Mouse (Mus musculus): Measurements from ENCODE around the gene Rbms1.

Rbms1 gene

GRCm38 (mm10) chr2:60962671-60963421 lies at the start of gene Rbms1:
Gene Rbms1 (minus strand): TSS chr2:60963192.
- DNase-seq: peak; percentile 21

DNA sequence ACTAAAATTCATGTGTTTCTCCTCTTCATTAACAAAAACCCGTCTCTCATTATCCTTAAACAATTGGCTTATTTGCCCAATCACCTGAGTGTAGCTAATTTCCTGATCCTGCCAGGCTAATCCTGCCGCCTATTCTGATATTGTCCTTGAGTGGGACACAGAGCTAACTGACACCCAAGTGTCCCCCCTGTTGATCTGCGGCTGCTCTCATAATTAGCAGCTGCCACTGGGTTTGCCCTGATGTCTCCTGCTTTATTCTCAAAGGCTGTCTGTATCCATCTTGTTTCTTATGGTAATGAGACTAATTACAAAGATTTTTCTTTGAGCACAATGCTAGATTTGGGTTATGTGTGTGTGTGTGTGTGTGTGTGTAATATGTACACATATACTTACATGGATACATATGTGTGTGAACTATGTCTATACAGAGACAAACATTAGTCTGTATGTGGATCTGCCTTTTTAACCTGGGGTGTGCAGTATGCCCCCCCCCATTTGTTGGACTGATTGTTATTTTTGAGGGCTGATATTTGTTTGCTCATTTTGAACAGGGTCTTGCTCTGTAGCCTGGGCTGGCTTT lies 49.3 kb upstream of the Rbms1 start:
- no peak for DNase-seq

DNA sequence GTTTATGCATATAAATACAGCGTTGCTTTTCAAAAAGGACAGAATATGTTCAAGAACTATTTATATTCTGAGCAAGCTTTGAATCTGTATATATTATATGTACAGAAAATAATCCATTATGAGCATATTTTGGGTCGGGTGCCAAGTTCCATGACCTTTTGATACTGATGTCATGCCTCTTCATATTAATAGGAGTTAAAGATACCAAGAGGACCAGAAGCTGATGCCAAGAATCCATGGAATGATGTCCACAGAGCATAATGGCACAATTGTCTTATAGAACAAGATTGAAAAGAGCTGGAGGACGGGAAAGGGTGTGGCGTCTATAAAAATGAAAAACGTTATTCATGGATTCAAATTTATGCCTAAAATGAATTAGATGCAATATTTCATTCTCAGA lies 23.3 kb upstream of the Rbms1 start:
- no peak for DNase-seq

DNA sequence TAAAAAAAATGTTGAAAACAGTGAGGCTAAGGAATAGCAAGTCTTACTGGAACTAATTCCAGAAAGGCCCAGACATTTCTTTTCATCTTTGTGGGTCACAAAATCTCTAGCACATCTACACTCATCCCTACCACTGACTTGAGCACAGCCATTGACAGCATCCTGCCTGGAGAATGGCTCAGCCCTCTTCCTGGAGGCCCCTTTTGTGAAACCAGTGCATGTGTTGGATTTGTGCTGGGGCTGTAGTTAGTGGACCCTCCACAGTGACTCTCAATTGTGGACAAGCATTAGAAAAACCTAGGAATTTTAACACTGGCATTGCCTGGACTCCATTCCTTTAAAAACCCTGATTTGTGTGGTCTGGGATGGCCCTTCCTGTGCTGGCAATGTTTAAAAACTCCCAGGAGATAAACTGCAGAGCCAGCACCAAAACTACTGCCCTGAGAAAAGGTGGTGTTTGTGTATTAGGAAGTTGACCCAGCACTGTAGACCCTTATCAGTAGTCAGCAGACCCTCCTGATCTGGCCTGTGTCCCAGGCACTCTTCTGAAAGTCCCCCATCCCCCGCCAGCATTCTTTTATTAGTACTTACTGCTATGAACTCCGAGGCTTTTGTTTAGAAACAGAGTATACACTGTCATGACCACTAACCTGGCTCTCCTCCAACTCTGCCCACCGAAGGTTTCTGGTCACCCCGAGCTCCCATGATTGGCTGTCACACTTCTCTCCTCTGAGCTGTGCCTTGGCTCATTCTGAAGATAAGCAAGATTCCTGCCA lies 15.7 kb upstream of the Rbms1 start:
- no peak for DNase-seq

DNA sequence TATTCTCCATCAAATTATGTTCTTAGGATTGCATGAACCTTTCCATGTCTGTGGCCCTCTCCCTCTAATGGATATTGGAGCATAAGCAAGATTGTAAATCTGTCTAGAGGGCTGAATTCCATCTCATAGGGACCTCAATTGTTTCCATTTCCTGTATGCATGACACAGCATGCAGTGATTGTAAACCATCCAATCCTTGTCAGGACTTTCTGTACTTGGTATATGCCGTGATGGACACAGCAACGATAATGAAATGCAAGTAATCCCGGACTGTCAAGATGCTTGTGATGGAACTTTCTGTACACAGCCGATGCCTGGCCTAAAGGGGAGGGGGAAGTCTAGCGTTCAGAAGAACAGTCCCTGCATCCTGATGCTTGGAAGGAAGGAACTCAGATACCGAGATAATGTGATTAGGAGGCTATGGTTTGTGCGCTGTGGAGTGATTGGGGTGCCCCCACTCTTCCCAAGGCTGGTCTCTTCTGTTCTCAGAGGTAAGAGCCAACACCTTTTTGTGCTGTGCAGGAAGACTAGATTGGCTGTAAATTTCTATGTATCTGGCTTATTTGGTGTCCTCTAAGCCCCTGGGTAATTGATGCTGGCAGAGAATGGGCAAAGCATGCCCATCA lies 9.3 kb upstream of the Rbms1 start:
- DNase-seq: no peak

DNA sequence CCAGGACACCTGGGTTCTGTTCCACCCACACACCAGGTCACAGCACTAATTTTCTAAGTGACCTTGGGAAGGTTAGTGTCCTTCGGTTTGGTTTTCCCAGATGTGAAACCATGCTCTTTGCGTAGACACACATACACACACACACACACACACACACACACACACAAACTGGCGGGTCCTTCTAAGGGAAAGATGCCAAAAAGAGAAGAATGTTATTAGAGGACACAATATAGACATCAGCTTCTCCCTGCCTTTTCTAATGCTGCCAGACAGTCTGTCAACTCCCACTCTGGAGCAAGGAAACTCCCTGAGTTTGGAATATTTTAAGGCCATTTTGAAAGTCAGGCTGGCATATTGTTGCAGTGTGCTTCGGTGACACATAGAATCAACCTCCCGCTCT lies 624 bp upstream of the Rbms1 start:
- DNase-seq: no peak

- no peak for DNase-seq
These were observed 856 bp downstream of the Rbms1 start for GRCm38 (mm10) chr2:60962001-60962670.

- DNase-seq: no peak
These were observed 1.7 kb downstream of the Rbms1 start for GRCm38 (mm10) chr2:60961281-60961680.

- no peak for DNase-seq
These were observed 14.8 kb downstream of the Rbms1 start for GRCm38 (mm10) chr2:60948241-60948640.

DNA sequence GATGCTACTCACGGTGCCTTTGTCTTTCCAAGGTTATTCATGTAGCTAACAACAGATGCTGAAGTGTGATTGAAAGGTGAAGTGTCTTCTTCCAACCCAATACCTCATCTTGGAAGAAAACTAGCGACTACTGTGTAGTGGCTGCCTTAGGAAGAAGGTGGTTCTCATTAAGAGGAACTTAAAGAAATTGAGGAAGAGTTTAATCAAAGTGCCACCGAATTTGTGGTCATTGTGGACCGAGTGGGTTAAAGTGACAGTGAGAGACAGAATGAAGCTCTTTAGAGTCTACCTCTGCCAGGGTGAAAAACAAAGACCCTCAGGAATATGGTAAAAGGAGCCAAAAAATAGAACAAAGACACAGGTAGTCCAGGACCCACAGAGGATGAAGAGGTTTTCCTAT lies 15.2 kb downstream of the Rbms1 start:
- DNase-seq: no peak

DNA sequence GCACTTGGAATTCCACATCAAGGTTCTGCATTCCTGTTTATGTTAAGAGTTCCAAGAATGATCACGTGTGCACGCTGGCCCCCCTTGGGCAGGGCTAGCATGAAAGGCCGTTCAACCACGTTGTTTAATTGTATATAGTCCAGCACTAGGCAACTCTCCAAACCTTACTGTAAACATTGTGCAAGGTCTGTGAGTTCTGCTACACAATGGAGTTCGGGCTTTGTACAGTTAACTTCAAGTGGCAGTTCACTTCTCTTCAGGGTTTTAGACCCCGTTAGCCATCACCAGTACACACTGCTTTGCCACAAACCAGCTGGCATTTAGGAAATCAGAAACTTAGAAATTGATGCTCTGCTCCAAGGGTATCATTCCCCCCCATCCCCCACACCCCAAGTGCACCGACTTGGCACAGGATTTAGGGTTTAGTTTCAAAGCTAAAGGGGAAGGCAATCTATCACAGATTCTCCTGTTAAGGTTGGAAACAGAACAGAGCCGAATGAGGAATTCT lies 22.5 kb downstream of the Rbms1 start:
- no peak for DNase-seq

- no peak for DNase-seq
These were observed 23.0 kb downstream of the Rbms1 start for GRCm38 (mm10) chr2:60939957-60940356.

DNA sequence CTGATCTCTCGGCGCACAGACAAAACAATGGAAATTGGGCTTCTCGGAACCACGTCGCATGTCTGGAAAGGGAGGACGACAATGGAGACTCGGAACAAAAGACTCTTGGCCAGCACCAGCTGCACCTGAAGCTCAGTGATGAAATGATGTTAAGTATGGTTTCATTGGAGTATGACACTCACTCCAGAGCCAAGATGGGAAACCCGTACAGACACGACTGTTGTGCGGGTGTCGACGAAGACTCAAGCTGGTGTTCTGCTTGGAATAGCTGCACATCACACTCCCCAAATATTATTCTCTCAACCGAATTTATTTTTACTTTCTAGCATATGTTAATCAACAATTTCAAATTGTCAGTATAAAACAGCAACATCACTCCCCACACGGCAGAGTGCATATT lies 26.1 kb downstream of the Rbms1 start:
- no peak for DNase-seq

GRCm38 (mm10) chr2:60928948-60929347 lies 34.0 kb downstream of the Rbms1 start:
- DNase-seq: no peak

- DNase-seq: no peak
These were observed 34.9 kb downstream of the Rbms1 start for GRCm38 (mm10) chr2:60927906-60928775.

DNA sequence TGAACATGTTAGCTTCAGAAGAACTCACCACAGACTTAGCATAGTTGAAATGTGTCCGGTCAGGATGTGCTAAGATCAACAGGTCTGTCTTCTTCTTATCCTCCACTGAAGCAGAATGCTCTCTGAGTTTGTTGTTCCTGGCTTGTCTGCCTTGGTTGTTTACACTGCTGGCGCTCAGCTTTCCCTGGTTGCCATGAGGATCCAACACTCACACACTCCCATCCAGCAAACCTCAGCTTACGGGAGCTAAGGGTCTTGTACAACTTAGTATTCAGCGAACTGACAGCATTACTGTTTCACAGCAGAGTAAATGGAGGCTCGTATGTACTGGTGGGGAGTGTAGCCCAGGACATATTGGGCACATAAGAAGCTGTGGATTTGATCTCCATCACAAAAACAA lies 37.9 kb downstream of the Rbms1 start:
- DNase-seq: no peak

DNA sequence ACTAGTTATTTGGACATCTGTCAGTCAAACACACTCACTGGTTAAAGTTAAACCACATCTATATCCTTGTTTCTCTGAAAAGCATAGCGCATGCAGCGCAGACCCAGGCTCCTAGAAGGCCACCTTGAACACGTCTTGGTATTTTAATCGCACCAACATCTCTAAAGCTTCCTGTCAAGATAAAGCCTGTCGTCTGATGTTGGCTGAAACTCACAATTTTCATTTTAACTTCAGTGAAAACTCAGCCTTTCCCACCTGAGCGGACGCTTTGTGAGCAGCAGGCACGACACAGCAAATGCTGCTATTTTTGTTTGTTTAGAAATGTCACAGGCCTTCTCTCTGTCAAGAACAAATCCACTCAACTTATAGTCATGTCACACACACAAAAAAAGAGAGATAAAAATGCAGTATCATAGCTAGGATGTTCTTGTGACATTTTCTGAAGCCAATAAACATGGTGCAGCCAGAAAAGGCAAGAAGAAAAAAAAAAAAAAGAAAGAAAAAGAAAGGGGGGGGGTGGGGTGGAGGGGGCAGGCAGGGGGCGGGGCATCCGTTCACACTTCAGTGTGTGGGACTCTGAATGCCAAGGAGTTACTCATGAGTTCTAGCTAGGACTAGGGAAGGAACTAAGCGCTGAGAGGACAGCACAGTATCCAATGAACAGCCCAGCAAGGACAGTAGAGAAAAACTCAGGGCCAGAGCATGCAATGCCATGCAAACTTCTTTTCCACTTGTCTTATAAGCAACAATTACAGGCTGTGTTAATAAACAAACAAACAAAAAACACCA lies 39.0 kb downstream of the Rbms1 start:
- no peak for DNase-seq

DNA sequence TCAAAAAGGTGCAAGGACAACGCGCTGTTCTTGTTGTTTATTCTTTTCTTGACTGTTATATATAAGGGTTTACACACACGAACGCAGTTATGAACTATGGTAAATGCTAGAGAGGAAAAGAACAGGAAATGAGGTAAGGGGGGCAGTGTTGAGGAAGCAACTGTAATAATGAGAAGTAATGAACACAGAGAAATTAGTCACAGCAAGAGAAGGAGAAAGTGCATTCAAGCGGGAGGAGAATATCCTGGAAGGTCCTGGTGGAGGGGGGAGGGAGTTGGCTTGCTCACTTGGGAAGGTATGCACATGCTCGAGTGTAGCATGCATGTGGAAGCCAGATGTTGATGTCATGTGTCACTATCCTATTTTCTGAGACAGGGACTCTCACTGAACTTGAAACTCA lies 39.9 kb downstream of the Rbms1 start:
- DNase-seq: no peak

DNA sequence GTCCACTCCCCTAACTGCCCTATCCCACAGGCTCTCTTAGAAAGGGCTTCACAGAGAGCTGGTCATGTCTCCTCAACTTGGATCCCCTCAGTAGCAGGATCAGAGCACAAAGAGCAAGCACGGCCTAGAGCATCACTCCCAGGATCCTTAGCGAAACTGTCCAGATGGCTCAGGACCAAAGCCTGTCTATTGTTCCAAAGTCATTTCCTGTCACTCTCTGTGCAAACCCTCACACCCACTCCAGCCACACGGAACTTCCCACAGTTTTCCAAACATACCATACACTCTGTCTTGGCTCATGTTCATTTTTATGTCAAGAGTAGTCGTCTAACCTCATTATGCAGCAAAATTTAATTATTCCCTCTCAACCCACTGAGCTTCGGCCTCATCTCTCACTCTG lies 40.6 kb downstream of the Rbms1 start:
- no peak for DNase-seq

DNA sequence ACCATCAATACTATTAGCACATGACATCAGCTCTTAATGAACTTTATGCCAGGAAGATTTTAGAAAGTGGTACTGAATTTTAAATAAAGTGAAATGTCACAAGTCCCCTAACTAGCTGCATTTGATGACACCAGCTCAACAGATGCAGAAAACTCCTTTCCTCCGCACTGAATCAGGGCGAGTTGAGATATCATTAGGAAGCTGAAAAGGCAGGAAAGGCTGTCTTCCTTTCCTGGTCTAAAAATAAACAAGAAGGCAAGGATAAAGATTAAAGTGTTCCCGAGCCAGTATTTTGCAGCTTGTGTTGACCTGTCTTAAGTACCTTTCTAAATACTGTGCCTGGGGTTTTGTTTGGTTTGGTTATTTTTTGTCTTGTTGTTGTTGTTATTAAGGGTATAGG lies 42.9 kb downstream of the Rbms1 start:
- DNase-seq: no peak

GRCm38 (mm10) chr2:60918401-60918800 lies 44.6 kb downstream of the Rbms1 start:
- no peak for DNase-seq

Measured in cerebellum, adult 8-10 months (tissue).